Mouse (Mus musculus): ENCODE measurements around the gene Alg2.

Gene Alg2

DNA sequence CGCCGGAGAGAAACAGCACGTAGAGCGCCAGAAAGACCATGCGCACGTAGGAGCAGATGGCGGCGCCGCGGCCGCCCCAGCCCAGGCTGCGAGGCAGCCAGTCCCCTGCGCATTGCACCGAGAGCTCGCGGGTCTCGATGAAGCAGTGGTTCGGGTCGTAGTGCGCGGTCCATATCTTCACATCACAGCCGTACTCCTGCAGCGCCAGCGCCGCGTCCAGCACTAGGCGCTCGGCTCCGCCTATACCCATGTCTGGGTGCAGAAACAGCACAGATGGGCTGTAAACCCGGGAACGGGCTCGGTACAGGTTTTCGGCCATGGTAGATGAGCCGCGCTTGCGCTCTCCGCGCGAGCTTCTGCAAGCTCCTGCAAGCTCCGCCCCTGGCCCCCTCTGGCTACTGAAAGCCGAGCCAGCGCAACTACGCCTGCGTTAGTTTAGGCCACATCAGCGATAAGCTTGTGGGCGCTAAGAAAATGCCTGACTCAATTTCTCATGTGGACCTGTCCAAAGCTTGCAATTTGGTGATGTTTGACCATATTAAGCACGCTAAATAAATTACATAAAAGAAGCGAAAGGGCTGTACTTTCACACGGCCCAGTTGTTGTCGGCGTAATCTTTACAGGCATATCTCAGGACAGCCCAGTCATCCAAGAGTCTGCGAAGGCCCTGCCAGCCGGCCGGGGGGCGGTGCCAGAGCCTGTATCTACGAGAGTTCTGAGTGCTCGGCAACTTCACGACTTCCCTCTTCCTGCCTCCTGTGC is at the start of gene Alg2, which contains the start of gene Sec61b:
TSS of gene Alg2 (minus strand) at position 366 of the 762 bp plus-strand sequence.
TSS of gene Sec61b (plus strand) at position 691 of the 762 bp plus-strand sequence.
- WGBS = under 1% methylated on average over 58 of the region's 58 CpGs

DNA sequence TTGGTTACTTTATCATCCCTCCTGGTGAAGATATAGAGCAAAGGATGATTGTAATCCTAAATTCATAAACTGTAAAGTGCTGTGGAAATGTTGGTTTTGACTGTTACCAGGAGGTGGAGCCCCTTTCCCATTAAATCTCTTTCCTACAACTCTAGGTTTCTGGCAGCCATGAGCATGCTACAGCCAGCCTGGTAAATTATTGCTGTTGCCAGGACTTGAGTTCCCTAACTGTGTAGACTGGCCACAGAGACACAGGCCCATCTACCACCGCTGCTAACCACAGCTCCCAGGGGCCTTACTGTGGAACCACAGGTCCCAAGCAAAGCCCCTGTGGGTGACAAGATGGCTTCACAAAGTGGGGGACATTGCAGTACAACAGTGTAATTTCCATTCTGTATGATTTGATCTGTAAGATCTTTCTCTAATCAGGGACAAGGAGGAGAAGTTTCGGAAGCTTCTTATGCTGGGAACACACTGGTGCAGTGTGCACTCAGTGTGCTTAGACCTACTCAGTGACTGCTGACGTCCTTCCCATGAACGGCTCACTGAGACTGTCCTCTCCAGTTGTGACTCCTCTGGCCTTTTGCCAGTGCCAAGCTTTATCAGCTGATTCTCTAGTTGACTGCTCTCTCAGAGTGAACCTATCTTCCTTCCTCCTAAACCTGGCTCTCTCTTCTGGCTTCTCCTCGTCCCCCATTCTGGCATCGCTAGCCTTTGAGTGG is 47.9 kb upstream of the Alg2 start:
- 76% methylated on average over 6 of the region's 6 CpGs for WGBS

DNA sequence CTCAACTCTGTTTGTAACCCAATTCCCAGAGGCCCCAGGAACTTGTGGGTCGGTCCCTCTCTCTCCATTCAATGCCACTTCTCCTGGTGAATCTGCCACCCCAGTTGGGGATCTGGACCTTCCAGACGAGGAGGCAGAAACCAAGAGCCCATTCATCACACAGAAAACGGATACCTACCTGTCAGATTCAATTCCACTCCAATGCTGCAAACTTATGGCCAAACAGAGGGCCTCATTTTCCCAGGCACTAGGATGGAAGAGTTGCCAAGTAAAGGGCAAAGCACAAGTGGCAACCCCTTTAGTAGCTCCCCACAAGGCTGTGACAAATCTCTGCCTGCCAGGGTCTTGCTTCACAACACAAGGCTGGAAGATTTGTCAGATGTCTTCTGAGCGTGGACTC is 45.9 kb upstream of the Alg2 start:
- 80% methylated on average over 4 of the region's 4 CpGs for WGBS

DNA sequence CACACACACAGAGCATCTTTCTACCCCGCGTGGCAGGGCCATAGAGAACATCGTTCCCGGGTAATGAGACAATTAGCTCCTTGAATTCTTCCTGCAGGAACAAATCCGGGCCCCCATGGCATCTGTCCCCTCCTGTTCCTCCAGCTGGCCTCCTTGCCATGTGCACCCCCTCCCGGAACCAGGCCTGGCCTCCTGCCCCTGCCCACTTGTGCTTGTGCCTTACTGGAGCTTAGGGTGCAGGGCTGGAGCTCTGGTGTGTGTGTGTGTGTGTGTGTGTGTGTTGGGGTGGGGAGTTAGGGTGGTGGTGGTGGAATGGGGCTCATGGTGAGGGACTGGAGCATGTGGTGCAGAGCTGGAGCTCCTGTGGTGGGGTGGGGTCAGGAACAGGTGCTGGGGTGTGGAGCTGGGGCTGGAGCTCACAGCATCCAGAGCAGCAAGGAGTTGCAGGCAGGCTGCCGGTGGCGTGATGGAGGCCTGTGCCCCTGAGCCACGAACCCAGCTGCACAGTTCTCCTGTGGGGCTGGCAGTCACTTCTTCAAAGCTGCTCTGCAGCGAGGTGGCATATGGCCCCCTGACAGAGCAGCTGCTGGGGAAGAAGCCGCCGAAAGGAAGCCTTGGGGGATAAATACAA is 44.5 kb upstream of the Alg2 start:
- WGBS = 36% methylated on average over 12 of the region's 12 CpGs

DNA sequence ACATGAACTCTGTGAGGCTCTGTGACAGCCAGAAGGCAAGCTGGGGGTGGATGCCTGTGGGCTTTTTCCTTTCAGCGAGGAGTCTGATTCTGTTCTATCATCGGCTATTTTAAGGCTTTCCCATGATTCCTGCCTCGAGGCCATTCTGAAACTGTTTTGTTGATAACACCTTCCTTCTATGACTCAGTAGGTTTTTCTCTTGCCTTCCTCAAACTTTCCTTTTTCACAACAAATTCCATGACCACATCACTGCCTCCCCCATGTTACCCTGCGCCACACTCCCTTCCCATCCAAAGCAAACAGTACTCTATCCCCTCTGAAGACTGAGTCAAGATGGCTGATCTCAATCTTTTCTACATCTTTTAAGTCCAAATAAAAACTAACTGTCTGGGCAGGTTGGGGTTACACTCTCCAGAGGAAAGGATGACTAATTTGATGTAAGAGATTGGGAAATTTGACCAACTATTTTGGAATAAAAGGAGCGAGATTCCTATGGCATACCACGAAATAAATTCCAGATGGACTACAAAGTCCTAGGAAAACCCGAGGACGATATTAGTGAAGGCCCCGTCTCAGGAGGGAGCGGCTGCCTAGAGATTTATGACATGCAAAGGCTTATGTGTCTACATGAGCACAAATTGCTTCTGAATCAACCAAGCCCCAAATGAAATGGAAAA is 30.8 kb upstream of the Alg2 start:
- WGBS = 61% methylated on average over 10 of the region's 10 CpGs

DNA sequence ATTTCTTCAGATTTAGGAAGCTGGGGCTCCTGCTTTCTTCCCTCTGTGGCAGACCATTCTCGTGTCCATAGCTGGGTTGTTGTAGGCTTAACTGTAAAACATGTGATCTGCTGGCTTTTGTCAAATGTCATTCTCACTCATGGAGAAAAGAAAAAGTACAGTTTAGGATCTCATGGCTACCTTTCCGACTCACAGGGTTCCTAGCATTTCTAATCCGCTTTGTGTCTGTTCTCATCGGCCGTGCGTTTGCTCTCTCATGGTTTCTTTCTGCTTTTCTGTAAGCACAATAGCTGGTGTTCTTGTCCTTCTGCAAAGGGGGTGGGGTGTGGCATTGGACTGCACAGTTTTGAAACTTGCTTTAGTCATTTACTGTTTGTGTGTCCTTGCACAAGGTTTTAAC is 28.9 kb upstream of the Alg2 start:
- WGBS = 39% methylated on average over 6 of the region's 6 CpGs

DNA sequence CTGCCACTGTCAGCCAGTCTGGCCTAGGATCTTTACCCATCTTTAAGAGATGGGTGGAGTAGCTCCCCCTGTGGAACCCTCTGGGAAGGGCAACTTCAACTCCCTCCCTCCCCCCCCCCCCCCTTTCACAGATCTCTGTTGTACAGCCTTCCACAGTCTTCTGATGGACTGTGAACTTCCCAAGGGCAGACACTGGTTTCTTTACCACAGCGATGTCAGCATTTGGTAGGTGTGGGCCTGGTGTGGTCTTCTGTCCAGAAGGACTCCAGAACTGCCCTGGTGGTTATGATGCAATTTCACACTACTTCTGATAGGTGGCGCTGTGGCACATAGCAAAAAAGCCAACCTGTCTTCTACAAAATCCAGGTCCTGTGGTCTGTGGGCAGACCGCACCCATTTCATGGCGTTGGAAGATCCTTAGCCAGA is 28.4 kb upstream of the Alg2 start:
- WGBS = 24% methylated on average over 4 of the region's 4 CpGs

DNA sequence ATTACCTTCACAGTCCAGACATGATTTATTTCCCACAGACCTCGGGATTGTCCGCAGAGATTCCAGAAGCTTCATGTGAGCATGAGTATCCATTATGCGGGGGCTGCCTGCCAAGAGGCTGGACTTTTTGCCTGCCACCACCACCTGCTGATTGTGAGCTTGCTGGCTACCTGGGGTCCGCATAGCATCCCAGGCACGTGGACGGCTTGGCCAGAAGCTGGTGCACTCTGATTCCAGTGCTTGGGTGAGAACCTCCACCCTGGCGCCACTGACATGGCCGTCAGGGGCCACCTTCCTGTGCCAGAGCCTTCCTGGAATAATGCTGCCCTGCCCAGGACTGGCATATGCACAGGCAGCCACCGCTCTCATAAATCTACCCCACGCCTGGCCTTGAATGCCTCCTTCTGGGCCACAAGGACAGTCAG is 25.0 kb upstream of the Alg2 start:
- 73% methylated on average over 10 of the region's 10 CpGs for WGBS

DNA sequence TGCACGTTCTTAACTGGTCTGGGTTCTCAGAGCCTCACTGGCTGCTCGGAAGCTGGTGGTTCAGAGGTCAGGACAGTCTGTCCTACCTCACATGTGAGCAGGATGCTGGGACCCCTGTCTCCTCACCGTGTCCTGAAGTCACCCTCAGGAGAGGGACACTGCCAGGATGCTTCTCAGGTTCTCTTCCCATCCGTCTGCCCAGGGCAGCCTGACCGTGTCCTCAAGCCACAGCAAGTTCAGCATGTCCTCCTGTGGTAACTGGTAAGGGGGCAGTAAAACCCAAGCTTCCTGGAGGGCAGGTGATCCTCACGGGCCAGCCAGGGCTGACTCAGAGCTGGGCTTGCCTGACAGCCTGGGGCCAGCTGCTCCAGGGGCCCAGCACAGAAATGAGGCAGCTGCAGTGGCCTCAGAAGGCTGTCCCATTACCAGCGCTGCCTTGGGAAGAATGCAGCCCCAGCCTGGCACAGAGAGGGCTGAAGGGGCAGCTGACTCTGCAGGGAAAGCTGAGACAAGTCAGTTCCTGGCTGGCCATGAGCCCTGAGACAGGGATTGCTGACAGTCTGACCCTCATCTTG is 23.8 kb upstream of the Alg2 start:
- 85% methylated on average over 7 of the region's 7 CpGs for WGBS

DNA sequence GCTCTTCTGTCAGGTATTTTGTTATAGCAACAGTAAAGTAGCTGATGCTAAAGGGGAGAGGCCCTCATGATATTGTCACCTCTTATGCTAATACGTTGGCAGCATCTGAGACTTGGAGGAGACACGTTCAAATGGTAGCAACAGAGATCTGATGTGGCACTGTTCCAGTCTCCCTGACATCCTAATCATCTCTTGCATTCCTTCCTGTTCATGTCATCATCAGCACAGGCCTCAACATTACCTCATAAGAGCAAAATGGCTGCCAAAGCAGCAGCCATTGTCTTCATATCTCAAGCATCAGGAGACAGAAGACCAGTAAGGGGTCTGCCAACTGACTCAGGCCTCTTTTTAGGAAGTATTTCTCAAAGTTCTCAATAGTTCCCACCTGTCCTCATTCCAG is 20.6 kb upstream of the Alg2 start:
- WGBS = 88% methylated on average over 2 of the region's 2 CpGs

DNA sequence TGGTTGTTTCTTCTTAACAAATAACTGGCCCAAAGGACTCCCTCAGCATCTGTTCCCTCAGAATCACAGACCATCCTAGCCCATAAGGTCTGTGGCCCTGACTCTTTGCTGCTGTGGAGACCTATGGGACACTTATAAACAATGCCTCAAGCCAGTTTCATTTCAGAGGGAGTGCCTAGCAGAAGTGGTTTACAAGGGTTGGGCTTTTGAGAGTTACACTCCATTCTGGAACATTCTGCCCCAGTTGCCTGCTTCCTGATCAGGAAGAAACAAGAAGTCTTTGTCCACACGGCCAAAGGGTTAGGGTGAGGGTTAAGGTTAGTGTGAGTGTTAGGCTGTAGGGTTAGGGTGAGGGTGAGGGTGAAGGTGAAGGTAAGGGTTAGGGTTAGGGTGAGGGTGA is 20.0 kb upstream of the Alg2 start:
- 70% methylated on average over 1 of the region's 1 CpGs for WGBS

DNA sequence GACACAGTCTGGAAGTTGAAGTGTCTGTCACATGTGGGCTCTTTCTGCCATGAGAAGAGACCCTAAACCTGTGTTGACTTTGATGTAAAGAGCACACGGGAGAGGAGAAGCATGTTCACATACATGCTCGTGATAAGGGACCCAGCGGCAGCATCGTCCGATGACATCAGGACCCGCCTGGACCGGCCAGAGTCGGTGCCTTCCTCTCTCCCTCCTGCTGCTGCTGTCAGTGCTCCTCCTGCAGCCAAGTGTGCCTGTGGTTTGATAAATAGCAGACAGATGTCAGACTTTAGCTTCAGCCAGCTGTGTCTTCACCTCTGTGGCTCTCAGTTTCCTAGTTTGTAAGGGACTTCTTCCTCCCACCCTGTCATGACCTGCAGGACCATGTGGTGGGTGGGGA is 19.3 kb upstream of the Alg2 start:
- WGBS = 91% methylated on average over 8 of the region's 8 CpGs

DNA sequence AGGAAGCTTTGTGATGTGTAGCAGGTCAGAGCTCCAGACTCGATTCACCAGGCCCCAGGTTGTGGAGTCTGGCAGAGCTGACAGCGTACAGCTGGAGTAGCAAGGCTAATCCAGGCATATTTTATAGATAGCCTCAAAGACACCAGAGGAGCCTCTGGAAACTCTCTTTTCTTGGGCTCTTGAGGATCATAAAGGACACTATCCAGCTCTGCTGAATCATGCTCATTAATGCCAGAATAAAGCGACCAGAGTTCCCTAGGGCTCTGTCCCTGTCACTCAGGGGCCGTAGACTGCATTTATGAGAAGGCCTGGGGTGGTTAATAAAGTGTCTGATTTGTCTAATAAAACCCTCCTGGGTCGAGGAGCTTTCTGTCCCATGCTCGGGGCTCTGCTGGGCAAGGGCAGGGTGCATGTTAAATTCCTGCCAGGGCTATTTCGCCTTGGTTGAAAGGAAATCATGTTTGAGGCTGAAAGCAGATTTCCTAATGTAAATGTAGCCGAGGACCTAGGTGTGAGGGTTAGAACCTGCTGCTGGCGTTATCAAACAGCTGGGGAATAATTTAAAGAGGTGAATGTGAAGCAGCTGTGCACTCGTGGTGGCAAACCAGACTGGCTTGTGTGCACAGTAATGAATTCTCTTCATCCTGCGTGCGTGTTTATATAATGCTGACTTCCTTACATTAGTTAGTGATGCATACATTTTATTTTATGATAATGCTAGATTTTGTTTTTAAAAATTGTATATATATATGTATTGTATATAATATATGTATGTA is 18.4 kb upstream of the Alg2 start:
- WGBS = 77% methylated on average over 12 of the region's 12 CpGs

DNA sequence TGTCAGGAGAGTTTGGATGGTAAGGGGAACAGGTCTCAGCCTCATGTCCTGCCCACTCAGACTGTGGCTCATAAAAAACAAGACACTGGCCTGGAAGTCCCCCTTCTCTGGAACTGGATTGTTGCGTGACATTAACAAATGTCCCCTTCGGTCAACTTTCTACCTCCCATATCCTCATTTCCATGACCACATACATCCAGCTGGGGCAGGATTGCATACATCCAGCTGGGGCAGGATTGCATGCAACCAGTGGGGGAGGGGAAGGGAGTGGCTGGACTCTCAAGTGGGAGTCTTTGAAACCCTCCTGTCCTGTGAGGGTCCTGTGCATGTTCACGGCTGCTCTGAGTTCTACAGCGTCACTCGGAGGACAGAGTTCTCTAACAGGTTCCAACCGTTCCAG is 17.1 kb upstream of the Alg2 start:
- WGBS = 95% methylated on average over 6 of the region's 6 CpGs

DNA sequence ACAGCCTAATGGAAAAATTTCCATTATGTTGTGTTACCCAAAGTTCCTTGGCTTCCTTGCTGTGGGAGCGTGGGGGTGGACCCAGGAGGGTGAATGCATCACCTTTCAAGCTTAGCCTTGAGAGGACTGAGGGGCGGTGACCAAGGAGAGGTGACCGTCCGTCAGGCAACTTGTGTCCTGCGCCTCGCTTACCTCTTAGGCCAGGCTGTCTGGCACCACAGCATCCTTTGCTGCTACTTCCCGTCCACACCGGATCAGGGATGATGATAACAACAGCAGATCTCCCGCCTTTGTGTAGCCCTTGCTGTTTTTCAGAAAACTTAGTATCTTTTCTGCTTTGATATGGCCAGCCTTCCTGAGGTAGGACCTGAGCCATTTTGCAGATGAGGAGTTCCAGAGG is 6.4 kb upstream of the Alg2 start:
- 99% methylated on average over 9 of the region's 9 CpGs for WGBS

DNA sequence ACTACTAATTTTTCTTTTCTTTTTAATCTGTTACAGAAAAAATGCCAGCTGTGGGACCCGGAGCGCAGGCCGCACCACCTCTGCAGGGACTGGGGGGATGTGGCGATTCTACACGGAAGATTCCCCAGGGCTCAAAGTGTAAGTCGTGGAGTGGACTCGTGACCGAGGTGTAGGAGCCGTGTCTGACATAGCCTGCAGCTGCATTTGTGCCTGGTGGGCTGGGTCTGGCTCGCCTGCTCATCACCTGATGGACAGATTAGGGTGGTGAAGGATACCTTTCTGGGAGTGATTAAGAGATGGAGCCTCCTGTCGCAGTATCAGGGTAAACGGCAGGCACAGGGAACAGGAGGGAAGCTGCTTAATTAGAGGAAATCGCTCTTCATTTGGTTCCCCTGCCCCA is 6.0 kb upstream of the Alg2 start:
- WGBS = 89% methylated on average over 13 of the region's 13 CpGs

DNA sequence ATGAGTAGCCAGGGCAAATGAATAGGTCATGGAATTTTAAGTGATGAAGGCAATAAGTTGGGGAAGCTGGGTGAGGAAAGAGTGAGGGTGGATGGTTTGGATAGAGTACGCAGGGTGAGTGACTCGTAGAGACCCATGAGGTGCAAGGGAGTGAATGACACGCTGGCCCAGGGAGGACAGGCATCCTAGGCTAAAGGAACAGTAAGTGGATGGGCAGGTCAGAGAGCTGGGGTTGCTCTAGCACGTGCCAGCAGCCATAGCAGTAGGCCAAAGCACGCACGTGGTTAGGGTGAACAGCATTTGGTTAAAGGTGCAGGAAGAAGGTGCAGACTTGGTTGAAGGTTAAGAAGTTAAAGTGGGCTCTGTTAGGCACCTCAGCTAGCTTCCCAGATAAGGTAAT is 3.4 kb upstream of the Alg2 start:
- 92% methylated on average over 6 of the region's 6 CpGs for WGBS

DNA sequence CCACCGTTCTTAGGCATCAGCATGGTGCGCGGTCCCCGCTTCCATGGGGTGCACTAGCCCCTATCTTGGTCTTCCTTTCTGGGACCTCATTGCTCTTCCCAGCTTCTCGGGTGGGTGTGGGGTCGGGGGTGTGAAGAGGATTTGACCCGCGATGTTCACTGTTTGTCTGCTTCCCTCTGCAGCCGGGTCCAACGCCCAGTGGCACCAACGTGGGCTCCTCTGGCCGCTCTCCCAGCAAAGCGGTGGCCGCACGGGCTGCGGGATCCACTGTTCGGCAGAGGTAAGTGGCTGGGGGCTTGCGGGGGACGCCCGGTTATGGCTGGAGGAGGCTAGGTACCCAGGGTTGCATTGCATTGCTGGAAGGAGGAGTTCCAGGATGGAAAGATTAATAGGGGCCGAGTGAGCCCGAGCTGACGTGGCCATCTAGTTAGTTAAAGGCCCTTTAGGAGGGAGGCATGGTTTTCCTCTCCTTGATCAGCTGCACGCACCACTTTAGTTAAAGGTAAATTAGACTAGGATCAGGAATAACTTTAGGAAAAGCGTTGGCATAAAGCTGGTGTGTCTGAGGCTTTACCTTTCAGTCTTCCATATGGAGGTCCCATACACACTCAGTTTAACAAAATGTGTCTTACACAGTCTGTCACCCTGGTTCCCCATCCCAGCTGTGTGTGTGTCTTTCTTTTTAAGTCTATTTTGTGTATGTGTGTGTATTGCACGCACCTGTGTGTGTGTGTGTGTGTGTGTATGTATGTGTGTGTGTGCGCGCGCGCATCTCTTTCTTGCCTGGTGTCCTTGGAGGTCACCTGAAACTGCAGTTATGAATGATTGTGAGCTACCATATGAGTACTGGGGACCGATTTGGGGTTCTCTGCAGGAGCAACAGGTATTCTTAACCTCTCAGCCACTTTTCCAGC is 854 bp upstream of the Alg2 start:
- 14% methylated on average over 31 of the region's 31 CpGs for WGBS

DNA sequence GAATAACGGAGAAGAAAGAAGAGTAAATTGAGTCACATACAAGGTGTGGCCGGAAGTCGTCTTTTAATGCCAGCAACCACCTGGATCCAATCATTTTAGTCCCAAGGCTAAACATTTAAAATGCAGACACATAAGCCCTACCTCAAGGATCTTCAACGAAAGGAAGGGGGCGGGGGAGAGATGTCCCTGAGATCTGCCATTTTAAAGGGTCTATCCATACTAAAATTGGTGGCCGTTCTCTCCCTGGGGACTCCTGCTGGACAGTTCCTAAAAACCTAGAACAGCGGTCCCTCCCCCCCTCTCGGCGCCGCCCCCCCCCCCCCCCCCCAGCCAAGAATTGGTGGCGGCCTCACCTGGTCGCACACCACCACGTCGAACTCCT is 556 bp downstream of the Alg2 start:
- WGBS = 2% methylated on average over 12 of the region's 14 CpGs

DNA sequence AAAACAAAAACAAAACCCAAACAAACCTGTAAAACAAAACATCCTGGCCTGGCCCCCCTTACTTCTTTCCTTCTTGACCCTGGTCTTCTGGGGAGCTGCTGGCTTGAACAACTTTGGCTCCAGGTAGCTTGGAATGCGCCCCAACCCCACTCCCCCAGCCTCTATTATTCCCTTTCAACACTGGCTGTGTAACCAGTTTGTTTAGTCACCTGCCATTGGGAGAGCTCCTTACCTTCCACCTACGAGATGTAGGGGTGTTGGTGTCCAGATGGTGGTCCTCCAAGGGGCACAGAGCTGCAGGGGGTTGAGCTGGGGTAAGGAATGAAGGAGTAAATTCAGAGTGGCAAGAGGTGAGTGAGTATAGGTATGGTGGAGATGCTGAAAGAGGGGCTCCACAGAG is 6.9 kb downstream of the Alg2 start:
- WGBS = 99% methylated on average over 2 of the region's 2 CpGs
